Mouse (Mus musculus): ENCODE data around the gene Cdx2. TPM values are rescaled to one million over a fixed set of nuclear protein-coding genes. Genes with fewer than 3 reads are reported as not detected.

Gene Cdx2
- total and polyA plus RNA-seq, 3 experiments, result not detected

DNA sequence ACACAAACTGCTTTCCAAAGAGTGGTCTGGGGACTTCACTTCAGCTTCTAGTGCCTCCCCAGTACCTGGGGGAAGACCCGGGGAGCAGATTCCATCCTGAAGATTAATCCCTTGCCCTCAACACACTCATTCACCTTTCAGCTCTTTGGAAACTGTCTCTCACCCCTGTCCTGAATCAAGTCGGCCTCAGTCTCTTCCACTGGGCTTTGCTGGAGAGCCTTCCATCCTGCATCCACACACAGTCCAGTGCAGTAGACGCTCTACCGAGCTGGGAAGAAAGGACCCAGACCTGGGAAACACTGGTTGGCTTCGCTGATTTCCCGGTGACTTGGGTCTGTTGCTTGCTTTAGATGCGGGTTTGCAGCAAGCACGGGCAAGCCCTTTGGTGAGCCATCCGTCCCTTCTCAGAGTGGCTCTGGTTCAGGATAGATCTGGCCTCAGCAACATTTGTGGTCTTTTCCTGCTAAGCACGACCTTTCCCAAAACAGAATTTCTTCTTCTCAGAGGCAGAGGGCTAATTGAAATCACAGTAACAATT lies 34.2 kb downstream of the Cdx2 start:
- Histone ChIP-seq H3K27me3 (replicated peaks) (peaks cover 66% of the 10 kb centered on the region), H3K4me3 (replicated peaks in 1 of 3; ENCODE audit: low read depth in 2 of 3, low read length in 2 of 3, poor library complexity in 1 of 3) (no peak overlapping the region), H3K36me3 (replicated peaks in 1 of 2; ENCODE audit: control insufficient read depth in 1 of 2, insufficient read depth in 1 of 2, low read length in 1 of 2) (no peaks in the 10 kb centered on the region), H3K9ac (ENCODE audit: insufficient read depth, low read depth) (no peak overlapping the region), H3K9me3 (replicated peaks; ENCODE audit: low read length) (no peaks in the 10 kb centered on the region), H3K4me2 (ENCODE audit: insufficient read depth, low read depth, poor library complexity, severe bottlenecking) (no peak overlapping the region), H3K27ac (ENCODE audit: insufficient read depth, low read depth) (no peak overlapping the region), H3K4me1 (ENCODE audit: control insufficient read depth in 1 of 2, insufficient read depth in 2 of 2) (no peaks in the 10 kb centered on the region), H3K79me2 (replicated peaks; ENCODE audit: control insufficient read depth, extremely low read depth, insufficient read depth, poor library complexity, severe bottlenecking) (no peaks in the 10 kb centered on the region)
- dilution Hi-C loops (cut with MboI; ENCODE audit: extremely low pct_ligation_motif_present, extremely low pct_unique_long_range_greater_than_20kb, low sequenced_read_pairs), result no loop called here
- in situ Hi-C loops (cut with MboI; ENCODE audit: low pct_ligation_motif_present, low pct_unique_long_range_greater_than_20kb, low sequenced_read_pairs), result no loop called here
- DNase-seq (ENCODE audit: extremely low read depth), result no peak
- TF ChIP-seq E2F4 (IDR thresholded peaks at IDR 0.05; ENCODE audit: insufficient replicate concordance, low read depth, low read length), result no peak
- TF ChIP-seq PAX5 (IDR thresholded peaks at IDR 0.05; ENCODE audit: low read length), result no peak
- TF ChIP-seq TBP (conservative IDR thresholded peaks at IDR 0.05; ENCODE audit: low read depth, low read length), result no peak
- no peak for TF ChIP-seq ZNF384 (IDR thresholded peaks at IDR 0.05; ENCODE audit: low read depth, low read length)
- TF ChIP-seq CTCF (conservative IDR thresholded peaks at IDR 0.05 in 1 of 2, IDR thresholded peaks at IDR 0.05 in 1 of 2; ENCODE audit: low read depth in 2 of 2, low read length in 2 of 2), result no peak
- TF ChIP-seq ETS1 (conservative IDR thresholded peaks at IDR 0.05; ENCODE audit: low read depth, low read length), result no peak
- TF ChIP-seq ZC3H11A (IDR thresholded peaks at IDR 0.05; ENCODE audit: low read depth, low read length), result no peak

DNA sequence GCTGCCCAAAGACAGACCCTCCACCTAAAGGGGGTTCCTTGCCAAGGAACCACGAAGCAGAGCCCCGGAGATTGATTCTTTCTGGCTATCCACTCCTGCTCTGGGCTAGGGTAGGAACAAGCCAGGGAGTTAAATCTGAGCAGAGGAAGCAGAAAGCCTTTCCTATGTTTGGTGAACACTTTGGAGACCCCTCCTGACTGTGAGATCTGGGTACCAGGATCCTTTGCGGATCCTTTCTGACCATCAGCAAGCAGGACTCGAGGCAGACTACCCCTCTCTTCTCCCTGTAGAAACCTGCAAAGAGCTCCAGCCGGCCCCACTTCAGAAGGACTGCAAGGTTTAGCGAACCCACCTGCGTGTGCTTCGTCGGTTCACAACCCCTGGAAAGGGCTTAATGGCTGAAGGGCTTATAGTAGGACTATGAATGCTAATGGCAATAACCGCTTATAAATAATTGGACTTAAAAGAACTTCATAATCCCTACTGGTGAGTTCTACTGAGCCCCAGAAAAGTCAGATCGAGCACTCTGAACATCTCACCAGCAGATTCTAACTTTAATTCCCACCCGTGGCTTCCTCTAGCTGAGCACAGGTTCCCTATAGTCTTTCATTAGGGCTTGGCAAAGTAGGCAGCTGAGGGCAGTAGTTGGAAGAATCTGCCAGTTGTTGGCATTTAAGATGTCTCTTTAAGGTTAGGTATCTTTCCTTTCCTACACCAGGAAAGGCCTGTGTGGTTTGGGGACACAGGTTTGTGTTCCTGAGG lies 34.8 kb downstream of the Cdx2 start:
- Histone ChIP-seq H3K9ac (ENCODE audit: insufficient read depth, low read depth) (no peak overlapping the region), H3K27me3 (replicated peaks) (peaks cover 63% of the 10 kb centered on the region), H3K36me3 (replicated peaks in 1 of 2; ENCODE audit: control insufficient read depth in 1 of 2, insufficient read depth in 1 of 2, low read length in 1 of 2) (no peaks in the 10 kb centered on the region), H3K79me2 (replicated peaks; ENCODE audit: control insufficient read depth, extremely low read depth, insufficient read depth, poor library complexity, severe bottlenecking) (no peaks in the 10 kb centered on the region), H3K4me3 (replicated peaks in 1 of 3; ENCODE audit: low read depth in 2 of 3, low read length in 2 of 3, poor library complexity in 1 of 3) (no peak overlapping the region), H3K9me3 (replicated peaks; ENCODE audit: low read length) (no peaks in the 10 kb centered on the region), H3K4me1 (ENCODE audit: control insufficient read depth in 1 of 2, insufficient read depth in 2 of 2) (no peaks in the 10 kb centered on the region), H3K4me2 (ENCODE audit: insufficient read depth, low read depth, poor library complexity, severe bottlenecking) (no peak overlapping the region), H3K27ac (ENCODE audit: insufficient read depth, low read depth) (no peak overlapping the region)
- no peak for DNase-seq (ENCODE audit: extremely low read depth)
- TF ChIP-seq MAX (IDR thresholded peaks at IDR 0.05; ENCODE audit: low read length), result no peak
- no peak for TF ChIP-seq KAT2A (IDR thresholded peaks at IDR 0.05; ENCODE audit: insufficient replicate concordance, low read length)
- TF ChIP-seq BHLHE40 (IDR thresholded peaks at IDR 0.05; ENCODE audit: low read depth, low read length), result no peak
- in situ Hi-C loops (cut with MboI; ENCODE audit: low pct_ligation_motif_present, low pct_unique_long_range_greater_than_20kb, low sequenced_read_pairs), result no loop called here
- dilution Hi-C loops (cut with MboI; ENCODE audit: extremely low pct_ligation_motif_present, extremely low pct_unique_long_range_greater_than_20kb, low sequenced_read_pairs), result no loop called here
